Mouse (Mus musculus): ENCODE measurements around the gene Pfdn5. TPM values are rescaled to one million over a fixed set of nuclear protein-coding genes. Genes with fewer than 3 reads are reported as not detected.

The Pfdn5 gene
- polyA plus RNA-seq, 1 experiment from 2014 or later = 335 TPM

DNA sequence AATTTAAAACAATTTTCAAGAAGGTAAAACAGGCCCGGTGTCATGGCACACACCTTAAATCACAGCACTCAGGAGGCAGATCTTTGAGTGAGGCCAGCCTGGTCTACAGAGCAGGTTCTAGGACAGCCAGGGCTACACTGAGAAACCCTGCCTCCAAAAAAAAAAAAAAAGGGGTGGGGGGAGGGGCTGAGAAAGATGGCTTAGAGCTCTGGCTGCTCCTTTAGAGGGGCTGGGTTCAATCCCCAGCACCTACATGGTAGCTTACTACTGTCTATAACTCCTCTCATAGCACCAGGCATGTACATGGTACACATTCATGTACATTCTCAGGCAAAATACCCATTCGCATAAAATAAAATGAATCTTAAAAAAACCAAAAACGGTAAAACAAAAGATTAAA is 18.6 kb downstream of the Pfdn5 start:
- H3K27ac ChIP-seq (replicated peaks) = no peak overlapping the region
- 93% methylated on average over 3 of the region's 3 CpGs for WGBS
- no peaks in the 10 kb centered on the region for H3K27me3 ChIP-seq (ENCODE audit: low read depth, poor library complexity, severe bottlenecking)
- H3K36me3 ChIP-seq = peaks cover 76% of the 10 kb centered on the region
- no peak for DNase-seq (ENCODE audit: low spot score)
- H3K4me3 ChIP-seq = no peak overlapping the region
- H3K9me3 ChIP-seq (replicated peaks) = no peaks in the 10 kb centered on the region
- peaks cover 3% of the 10 kb centered on the region for H3K4me1 ChIP-seq

GRCm38 (mm10) chr15:102346444-102346843 is 20.5 kb downstream of the Pfdn5 start:
- WGBS = 83% methylated on average over 4 of the region's 4 CpGs
- Histone ChIP-seq H3K9me3 (replicated peaks) (no peaks in the 10 kb centered on the region), H3K4me1 (peaks cover 16% of the 10 kb centered on the region), H3K36me3 (peaks cover 65% of the 10 kb centered on the region), H3K27ac (replicated peaks) (no peak overlapping the region), H3K4me3 (no peak overlapping the region), H3K27me3 (ENCODE audit: low read depth, poor library complexity, severe bottlenecking) (no peaks in the 10 kb centered on the region)
- no peak for DNase-seq (ENCODE audit: low spot score)

GRCm38 (mm10) chr15:102350138-102350941 is 24.4 kb downstream of the Pfdn5 start, which contains the start of gene Aaas:
Gene Aaas (minus strand): TSS chr15:102350771.
- under 1% methylated on average over 56 of the region's 56 CpGs for WGBS

GRCm38 (mm10) chr15:102350942-102351291 is 25.0 kb downstream of the Pfdn5 start:
- H3K27ac ChIP-seq (replicated peaks) = peak overlapping the region; percentile 90
- H3K9me3 ChIP-seq (replicated peaks) = no peaks in the 10 kb centered on the region
- DNase-seq (ENCODE audit: low spot score) = no peak
- peaks cover 29% of the 10 kb centered on the region for H3K4me1 ChIP-seq
- 12% methylated on average over 11 of the region's 11 CpGs for WGBS
- peaks cover 24% of the 10 kb centered on the region for H3K36me3 ChIP-seq
- peak overlapping the region; percentile 80 for H3K4me3 ChIP-seq
- 0 out of 2 replicates have a peak, but pooled peaks cover 2% of the 10 kb centered on the region for H3K27me3 ChIP-seq (ENCODE audit: low read depth, poor library complexity, severe bottlenecking)

More at GRCm38 (mm10) chr15:102350138-102350941, 24.4 kb downstream of the Pfdn5 start, which contains the start of gene Aaas:
- DNase-seq (ENCODE audit: low spot score) = peak; percentile 95
- H3K4me3 ChIP-seq = peak within 1 kb of the TSS; percentile 80
- peaks cover 29% of the 10 kb centered on the region for H3K36me3 ChIP-seq
- H3K9me3 ChIP-seq (replicated peaks) = no peaks in the 10 kb centered on the region
- no peaks in the 10 kb centered on the region for H3K27me3 ChIP-seq (ENCODE audit: low read depth, poor library complexity, severe bottlenecking)
- peaks cover 24% of the 10 kb centered on the region for H3K4me1 ChIP-seq
- peak within 1 kb of the TSS; percentile 90 for H3K27ac ChIP-seq (replicated peaks)

- Histone ChIP-seq H3K36me3 (peaks cover 11% of the 10 kb centered on the region), H3K27me3 (ENCODE audit: low read depth, poor library complexity, severe bottlenecking) (peaks cover 14% of the 10 kb centered on the region), H3K4me3 (no peak overlapping the region), H3K4me1 (peaks cover 42% of the 10 kb centered on the region), H3K9me3 (replicated peaks) (no peaks in the 10 kb centered on the region), H3K27ac (replicated peaks) (no peak overlapping the region)
- DNase-seq (ENCODE audit: low spot score) = no peak
- 62% methylated on average over 2 of the region's 2 CpGs for WGBS
These were observed 26.3 kb downstream of the Pfdn5 start for GRCm38 (mm10) chr15:102352177-102352576.

- peaks cover 33% of the 10 kb centered on the region for H3K27me3 ChIP-seq (ENCODE audit: low read depth, poor library complexity, severe bottlenecking)
- peaks cover 60% of the 10 kb centered on the region for H3K4me1 ChIP-seq
- H3K36me3 ChIP-seq = no peaks in the 10 kb centered on the region
- no peak overlapping the region for H3K27ac ChIP-seq (replicated peaks)
- DNase-seq (ENCODE audit: low spot score) = no peak
- WGBS = 80% methylated on average over 2 of the region's 2 CpGs
- no peaks in the 10 kb centered on the region for H3K9me3 ChIP-seq (replicated peaks)
- no peak overlapping the region for H3K4me3 ChIP-seq
These were observed 28.1 kb downstream of the Pfdn5 start for GRCm38 (mm10) chr15:102353986-102354385.

DNA sequence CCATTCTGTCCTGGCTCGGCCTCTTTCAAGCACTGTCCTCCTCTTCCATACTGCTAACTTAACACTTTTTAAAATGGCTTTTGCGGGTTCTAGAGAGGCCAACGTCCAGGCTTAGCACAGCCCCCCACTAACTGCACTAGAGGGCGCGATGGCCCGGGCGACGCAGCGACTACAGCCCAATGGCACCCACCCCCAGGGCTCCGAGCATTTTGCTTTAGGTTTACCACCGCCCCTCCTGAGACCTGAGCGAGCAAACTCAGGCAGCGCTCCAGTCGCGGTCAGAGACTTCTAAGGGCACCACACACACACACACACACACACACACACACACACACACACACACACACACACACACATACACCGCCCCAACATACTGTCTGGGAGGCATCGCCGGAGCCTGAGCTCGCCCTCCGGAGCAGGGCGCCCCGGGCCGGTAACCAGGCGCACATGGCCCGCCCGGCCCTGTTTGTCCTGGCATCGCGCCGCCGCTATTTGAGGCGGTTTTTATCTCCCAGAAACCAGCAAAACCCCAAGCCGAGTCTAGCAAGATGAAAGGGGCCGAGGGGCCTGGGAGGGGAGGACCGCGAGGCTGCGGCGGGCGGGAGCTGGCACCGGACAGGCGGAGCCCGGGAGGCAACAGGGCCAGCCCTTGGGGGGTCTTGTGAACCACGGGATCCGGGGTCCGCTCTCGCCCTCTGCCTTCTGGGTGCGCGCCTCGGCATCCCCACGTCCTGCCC is 29.4 kb downstream of the Pfdn5 start:
- H3K4me1 ChIP-seq = peaks cover 56% of the 10 kb centered on the region
- no peaks in the 10 kb centered on the region for H3K36me3 ChIP-seq
- no peaks in the 10 kb centered on the region for H3K9me3 ChIP-seq (replicated peaks)
- DNase-seq (ENCODE audit: low spot score) = peak; percentile 84
- peak overlapping the region; percentile 63 for H3K4me3 ChIP-seq
- H3K27me3 ChIP-seq (ENCODE audit: low read depth, poor library complexity, severe bottlenecking) = peaks cover 46% of the 10 kb centered on the region
- H3K27ac ChIP-seq (replicated peaks) = peak overlapping the region; percentile 95
- WGBS = under 1% methylated on average over 49 of the region's 49 CpGs

DNA sequence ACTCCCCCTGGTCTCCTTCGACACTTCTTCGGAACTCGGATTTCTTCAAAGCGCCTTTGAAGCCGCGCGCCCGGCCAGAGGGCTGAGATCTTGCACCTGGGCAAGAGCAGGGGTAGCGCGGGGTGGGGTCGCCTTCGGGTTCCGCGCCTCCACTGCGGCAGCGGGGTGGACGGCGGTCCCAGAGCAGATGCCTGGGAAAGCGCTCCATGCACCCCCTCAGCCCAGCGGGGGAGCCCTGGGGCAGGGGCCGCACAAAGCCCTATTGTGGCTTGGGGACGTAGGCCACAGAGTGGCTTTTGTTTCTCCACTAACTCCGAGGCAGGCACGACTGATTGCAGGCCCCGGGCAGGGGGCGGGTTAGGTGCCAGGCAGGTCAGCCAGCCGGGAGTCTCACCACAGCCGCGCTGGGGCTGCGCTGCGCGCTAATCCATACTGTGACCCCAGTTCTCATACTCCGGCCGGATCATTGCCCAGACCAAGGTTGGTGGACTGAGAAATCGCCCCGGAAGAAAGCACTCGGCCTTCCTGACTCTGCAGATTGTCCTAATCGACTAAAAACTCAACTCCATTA is 30.0 kb downstream of the Pfdn5 start:
- Histone ChIP-seq H3K27me3 (ENCODE audit: low read depth, poor library complexity, severe bottlenecking) (peaks cover 48% of the 10 kb centered on the region), H3K27ac (replicated peaks) (peak overlapping the region; percentile 95), H3K4me3 (peak overlapping the region; percentile 63), H3K36me3 (no peaks in the 10 kb centered on the region), H3K4me1 (peaks cover 54% of the 10 kb centered on the region), H3K9me3 (replicated peaks) (no peaks in the 10 kb centered on the region)
- DNase-seq (ENCODE audit: low spot score) = peak; percentile 82
- under 1% methylated on average over 38 of the region's 38 CpGs for WGBS

GRCm38 (mm10) chr15:102356501-102357325 is 30.8 kb downstream of the Pfdn5 start:
- WGBS = 14% methylated on average over 16 of the region's 16 CpGs
- no peaks in the 10 kb centered on the region for H3K9me3 ChIP-seq (replicated peaks)
- H3K4me3 ChIP-seq = peak overlapping the region; percentile 63
- peak overlapping the region; percentile 95 for H3K27ac ChIP-seq (replicated peaks)
- peaks cover 50% of the 10 kb centered on the region for H3K4me1 ChIP-seq
- peaks cover 53% of the 10 kb centered on the region for H3K27me3 ChIP-seq (ENCODE audit: low read depth, poor library complexity, severe bottlenecking)
- H3K36me3 ChIP-seq = no peaks in the 10 kb centered on the region
- peak; percentile 59 for DNase-seq (ENCODE audit: low spot score)

GRCm38 (mm10) chr15:102358126-102358525 is 32.2 kb downstream of the Pfdn5 start:
- DNase-seq (ENCODE audit: low spot score) = peak; percentile 53
- peaks cover 61% of the 10 kb centered on the region for H3K4me1 ChIP-seq
- H3K4me3 ChIP-seq = peak overlapping the region; percentile 40
- H3K36me3 ChIP-seq = no peaks in the 10 kb centered on the region
- H3K9me3 ChIP-seq (replicated peaks) = no peaks in the 10 kb centered on the region
- 1% methylated on average over 25 of the region's 25 CpGs for WGBS
- H3K27me3 ChIP-seq (ENCODE audit: low read depth, poor library complexity, severe bottlenecking) = peaks cover 66% of the 10 kb centered on the region
- H3K27ac ChIP-seq (replicated peaks) = peak overlapping the region; percentile 43; the same call in 1 of the 2 replicates

DNA sequence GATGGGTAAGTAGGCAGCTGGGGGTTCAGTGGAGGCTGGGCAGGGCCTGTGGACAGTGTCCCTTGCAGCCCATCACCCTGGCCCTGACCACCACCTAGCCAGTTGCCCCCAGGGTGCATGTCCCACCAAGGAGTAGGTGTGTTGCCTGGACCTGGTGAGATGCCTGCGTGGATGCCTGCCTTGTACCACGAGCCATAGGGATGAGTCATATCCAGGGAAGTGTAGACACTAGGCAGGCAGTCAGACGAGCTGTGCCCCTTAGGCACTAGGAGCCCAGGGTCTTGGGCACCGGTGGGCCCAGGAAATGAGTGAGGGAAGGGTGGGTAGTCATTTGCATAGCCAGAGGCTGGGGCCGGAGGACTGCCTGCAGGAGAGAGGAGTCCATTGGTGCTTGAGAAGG is 32.9 kb downstream of the Pfdn5 start:
- H3K4me1 ChIP-seq = peaks cover 61% of the 10 kb centered on the region
- H3K36me3 ChIP-seq = no peaks in the 10 kb centered on the region
- peaks cover 73% of the 10 kb centered on the region for H3K27me3 ChIP-seq (ENCODE audit: low read depth, poor library complexity, severe bottlenecking)
- H3K4me3 ChIP-seq = peak overlapping the region; percentile 40; the same call in 1 of the 2 replicates
- DNase-seq (ENCODE audit: low spot score) = no peak
- H3K27ac ChIP-seq (replicated peaks) = no peak overlapping the region
- WGBS = 31% methylated on average over 5 of the region's 5 CpGs
- no peaks in the 10 kb centered on the region for H3K9me3 ChIP-seq (replicated peaks)

DNA sequence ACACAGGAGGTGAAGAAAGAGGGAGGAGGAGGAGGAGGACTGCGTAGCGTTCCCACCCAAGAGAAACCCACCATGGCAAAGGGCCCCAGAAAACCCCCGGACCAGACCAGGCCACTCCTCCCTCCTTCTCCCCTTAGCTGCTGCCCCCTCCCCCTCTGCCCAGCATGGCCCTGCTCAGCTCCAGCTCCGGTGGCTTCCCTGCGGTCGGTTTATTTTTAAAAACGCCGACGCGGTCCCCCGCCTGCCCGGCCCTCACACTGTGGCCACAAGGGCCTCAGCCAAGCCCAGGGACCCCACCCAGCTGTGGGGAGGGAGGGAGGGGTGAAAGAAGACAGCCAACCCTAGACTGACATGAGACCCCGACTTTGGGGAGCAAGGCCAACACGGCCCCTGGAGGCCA is 36.7 kb downstream of the Pfdn5 start:
- peaks cover 92% of the 10 kb centered on the region for H3K27me3 ChIP-seq (ENCODE audit: low read depth, poor library complexity, severe bottlenecking)
- peak; percentile 45 for DNase-seq (ENCODE audit: low spot score)
- peaks cover 52% of the 10 kb centered on the region for H3K4me1 ChIP-seq

More for the DNA sequence above, 36.7 kb downstream of the Pfdn5 start:
- Histone ChIP-seq H3K27ac (replicated peaks) (peak overlapping the region; percentile 73), H3K36me3 (no peaks in the 10 kb centered on the region), H3K4me3 (peak overlapping the region; percentile 39), H3K9me3 (replicated peaks) (no peaks in the 10 kb centered on the region)
- WGBS = 14% methylated on average over 14 of the region's 14 CpGs
